Mouse (Mus musculus): ENCODE results near the gene Cdyl.

GRCm38 (mm10) chr13:35616524-35617099 is 43.0 kb upstream of the Cdyl start:
- TF ChIP-seq POLR2A (IDR thresholded peaks at IDR 0.05; ENCODE audit: control insufficient read depth, low read depth, low read length) (no peak), CTCF (IDR thresholded peaks at IDR 0.05; ENCODE audit: control insufficient read depth, insufficient read depth, insufficient replicate concordance, low read depth, low read length) (no peak)

Measured in testis, adult 2 months (tissue).